Mouse (Mus musculus) frontal cortex, postnatal 10 days (tissue): ENCODE data around the gene Defb20.

Experiments used
- DNase-seq, 2 experiments: peaks; one replicate each; pipeline ENCODE4 v3.0.0; 2022; ENCODE audit warnings: low spot score in 2 of 2, mixed read lengths in 1 of 2

Defb20 gene

DNA sequence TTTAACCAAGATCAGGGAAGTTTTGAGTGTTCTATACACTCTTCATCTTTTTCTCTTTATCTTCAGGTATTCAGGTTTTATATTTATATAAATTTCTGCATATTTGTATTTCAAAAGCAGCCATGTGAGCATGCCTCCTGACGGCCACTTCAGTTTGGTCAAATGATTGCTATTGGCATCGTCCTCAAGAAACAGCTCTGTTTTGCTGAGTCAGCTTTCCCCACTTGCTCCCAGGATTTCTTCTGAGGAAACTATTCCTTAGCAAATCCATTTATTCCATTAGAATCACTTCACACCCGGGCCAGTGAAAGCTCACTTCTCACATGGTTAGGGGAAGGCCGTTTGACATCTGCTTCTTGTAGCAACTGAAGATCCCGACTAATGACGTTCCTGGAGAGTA, 21.2 kb downstream of the Defb20 start:
- DNase-seq: no peak

DNA sequence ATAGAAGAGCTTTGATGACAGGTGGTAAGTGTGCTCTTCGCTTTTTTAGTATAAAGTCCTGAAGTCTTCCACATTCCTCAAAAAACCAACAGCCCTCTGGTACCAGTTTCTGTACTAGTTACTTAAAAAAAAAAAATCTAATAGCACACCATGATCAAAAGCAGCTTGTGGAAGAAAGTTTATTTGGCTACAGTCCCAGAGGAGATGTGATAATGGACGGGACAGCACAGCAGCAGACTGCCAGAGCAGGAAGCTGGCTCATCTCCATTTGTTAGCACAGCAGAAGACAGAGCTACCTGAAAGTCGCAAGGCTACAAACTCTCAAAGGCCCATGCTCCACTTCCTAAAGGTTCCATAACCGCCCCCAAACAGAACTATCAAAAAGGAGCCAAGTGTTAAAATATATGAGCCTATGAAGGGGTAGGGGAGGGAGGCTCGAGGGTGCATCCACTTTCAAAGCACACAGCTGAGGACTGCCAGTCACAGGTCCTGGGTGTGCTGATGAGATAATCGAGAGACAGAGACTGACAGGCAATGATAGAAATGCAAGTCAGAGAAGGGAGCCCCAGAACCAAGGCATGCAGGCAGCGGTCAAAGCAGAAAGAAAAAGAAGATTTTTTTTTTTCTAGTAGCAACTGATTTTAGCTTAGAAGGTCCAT, 23.5 kb downstream of the Defb20 start:
- no peak for DNase-seq

DNA sequence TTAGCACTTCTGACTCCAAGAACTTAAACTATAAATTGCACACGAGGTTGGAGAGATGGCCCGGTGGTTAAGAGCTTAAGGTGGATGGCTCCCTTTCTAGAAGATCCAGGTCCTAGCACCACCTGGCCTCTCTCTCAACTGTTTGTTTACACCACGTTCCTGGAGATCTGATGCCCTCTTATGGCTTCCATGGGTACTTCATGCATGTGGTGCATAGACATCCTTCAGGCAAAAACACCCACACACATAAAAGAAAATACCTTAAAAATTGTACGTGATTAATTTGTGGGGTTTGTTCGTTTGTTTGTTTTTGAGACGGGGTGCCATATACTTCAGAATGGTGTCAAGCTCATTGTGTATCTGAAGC, 24.0 kb downstream of the Defb20 start:
- no peak for DNase-seq

DNA sequence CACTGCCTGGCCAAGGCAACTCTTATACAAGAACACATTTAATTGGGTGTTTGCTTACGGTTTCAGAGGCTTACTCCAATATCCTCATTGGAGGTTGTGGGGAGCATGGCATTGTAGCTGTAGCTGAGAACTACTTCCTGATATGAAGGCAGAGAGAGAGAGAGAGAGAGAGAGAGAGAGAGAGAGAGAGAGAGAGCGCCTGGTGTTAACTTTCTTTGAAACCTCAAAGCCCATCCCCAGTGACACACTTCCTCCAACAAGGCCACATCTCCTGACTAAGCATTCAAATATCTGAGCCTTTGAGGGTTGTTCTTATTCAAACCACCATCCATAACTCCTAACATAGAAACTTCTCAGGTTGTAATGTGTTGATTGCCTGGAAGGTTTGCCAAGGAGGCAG, 27.1 kb downstream of the Defb20 start:
- DNase-seq: no peak

DNA sequence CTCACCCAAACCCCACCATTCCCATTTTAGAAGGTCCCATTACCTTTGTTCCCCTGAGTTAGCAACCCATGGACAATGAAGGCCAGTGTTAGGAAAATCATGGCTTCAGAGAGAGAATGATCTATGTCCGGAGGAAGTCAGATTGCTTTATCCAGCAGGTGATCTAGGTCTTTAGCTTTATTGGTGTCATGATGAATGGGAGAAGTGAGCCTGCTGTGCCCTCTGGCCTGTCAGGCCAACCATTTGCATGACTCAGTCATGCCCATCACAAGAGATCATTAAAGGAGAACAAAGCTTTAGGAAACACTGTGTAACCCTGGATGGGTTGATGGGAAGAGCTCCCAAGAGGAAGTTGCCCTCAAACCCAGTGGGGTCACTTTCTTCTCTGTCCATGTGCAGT, 34.7 kb downstream of the Defb20 start, which contains the start of gene Defb26:
Defb26 (minus strand) TSS at position 101 of the 400 bp plus-strand sequence.
- DNase-seq: no peak

DNA sequence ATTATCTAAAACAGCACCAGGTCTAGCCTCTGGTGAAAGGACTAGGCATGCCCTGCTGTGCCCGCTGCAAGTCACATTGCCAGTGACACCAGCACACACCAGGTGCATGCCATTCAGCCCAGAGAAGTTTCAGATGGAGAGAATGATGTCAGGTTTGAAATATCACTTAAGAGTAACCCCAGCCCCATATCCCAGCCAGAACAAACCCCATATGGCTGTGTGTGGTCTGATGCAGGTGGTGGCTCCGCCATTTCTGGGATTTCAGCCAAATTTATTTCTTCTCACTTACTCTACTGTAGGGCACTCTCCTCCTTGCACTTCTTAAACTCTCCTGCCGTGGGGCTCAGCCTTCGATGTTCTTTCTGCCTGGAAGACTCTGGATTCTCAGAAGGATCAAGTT, 39.2 kb downstream of the Defb20 start:
- no peak for DNase-seq

DNA sequence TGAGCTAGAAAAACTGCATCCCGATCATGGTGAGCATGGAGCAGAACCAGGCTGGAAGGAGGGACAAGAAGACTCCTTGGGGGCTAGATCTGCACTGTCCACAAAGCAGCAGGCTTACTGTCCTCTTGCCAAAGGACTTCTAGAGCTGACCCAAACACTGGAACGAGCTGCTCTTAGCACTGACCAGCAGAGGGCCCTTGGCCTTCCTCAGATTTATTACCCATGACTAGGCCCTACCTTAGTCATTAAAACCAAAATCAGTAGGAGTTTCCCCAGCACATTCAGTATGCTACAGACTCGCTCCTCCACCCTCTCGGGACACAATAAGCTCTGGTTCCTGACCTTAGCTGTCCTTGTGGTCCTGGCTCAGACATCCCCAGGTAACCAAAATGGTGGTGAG, 41.1 kb downstream of the Defb20 start, which contains the start of gene Defb28:
Defb28 (plus strand) TSS at position 275 of the 400 bp plus-strand sequence.
- no peak for DNase-seq
